Mouse (Mus musculus) left cerebral cortex, postnatal 10 days (tissue): ENCODE measurements around the gene Ccl17. TPM values are rescaled to one million over a fixed set of nuclear protein-coding genes. Genes with fewer than 3 reads are reported as not detected.
"Not testable (repeated sequence)": the region's sequence is repeated elsewhere in the genome, so short reads cannot be mapped to it uniquely, and the experiment has no call there.

ENCODE experiments used
- DNase-seq, 2 experiments: peaks; one replicate each; pipeline ENCODE4 v3.0.0; 2021 to 2022; ENCODE audit warnings: low spot score in 2 of 2, mixed read lengths in 1 of 2; ENCODE audit errors: extremely low spot score in 1 of 2
- intact Hi-C: fragments of 180-260 bp; cut with DNase I; formaldehyde crosslinking; loops from one replicate; pipeline ENCODE4 v1.15.1; 2025
- total RNA-seq, 2 experiments: library from RNA; stranded (reverse); gene quantifications; 2 replicates each; pipeline ENCODE4 v1.2.3; 2021

The Ccl17 gene
- total RNA-seq, 2 experiments from 2014 or later: 10.8 to 12.3 TPM

DNA sequence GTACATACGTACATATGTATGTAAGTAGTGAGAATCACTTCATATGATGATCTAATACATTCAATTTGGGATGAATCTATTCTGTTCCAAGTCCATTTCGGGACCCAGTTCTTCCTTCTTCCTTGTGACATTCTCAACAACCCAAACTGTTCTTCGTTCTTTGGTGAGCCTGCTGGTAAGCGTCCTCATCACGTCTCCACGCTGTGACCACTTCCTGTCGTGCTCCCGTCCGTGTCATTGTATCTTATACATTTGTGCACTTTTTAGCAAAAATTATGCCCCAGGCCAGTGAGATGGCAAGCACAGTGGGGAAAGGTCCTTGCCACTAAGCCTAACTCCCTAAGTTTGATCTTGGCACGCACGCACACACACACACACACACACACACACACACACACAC is 7.7 kb downstream of the Ccl17 start:
- DNase-seq: no peak
- intact Hi-C loops: loop anchor here (10.0 kb wide), 1 partner anchor 223 kb away; no protein-coding TSS in a partner anchor

DNA sequence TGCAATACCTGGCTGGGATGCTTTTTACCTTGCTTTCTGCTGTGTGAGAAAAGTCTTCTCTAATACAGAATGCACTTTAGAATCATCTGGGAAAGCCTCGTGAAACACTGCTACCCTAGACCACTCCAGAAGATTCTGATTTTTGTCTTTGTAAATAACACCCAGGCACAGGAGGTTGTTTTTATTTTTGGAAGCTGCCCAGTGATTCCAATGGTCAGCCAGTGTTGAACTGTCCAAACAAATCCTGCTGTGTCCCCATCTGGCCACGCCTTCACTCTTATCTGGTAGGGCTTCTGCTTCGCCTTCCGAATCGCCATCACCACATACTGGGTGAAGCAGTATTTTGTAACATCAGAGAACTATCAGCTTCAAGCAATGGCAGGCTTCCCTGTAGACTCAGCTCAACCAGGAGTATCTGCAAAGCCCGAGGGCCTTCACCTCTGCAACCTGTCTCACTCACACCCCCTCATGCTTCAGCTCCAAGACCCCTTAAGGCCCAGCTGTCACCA is 9.5 kb downstream of the Ccl17 start:
- DNase-seq: peak in 1 of 2 experiments; percentile 24
- intact Hi-C loops: loop anchor here (10.0 kb wide), 1 partner anchor 225 kb away; no protein-coding TSS in a partner anchor

DNA sequence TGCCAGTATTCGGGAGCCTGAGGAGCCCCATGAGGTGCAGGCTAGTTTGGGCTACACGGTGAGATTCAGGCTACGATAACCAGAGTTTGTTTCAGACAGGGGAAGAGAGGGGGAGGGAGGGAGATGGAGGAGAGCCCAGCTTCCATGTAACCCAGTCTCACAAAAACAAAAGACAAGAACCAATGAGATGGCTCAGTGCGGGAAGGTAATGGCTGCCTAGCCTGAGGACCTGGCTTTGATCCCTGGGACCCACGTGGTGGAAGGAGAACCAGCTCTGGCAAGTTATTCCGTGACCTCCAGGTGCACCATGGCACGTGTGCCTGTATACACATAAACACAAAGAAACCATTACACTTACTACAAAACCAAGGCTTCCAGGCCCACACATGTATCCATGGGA is 10.3 kb downstream of the Ccl17 start:
- no peak for DNase-seq
- intact Hi-C loops: no loop called here

DNA sequence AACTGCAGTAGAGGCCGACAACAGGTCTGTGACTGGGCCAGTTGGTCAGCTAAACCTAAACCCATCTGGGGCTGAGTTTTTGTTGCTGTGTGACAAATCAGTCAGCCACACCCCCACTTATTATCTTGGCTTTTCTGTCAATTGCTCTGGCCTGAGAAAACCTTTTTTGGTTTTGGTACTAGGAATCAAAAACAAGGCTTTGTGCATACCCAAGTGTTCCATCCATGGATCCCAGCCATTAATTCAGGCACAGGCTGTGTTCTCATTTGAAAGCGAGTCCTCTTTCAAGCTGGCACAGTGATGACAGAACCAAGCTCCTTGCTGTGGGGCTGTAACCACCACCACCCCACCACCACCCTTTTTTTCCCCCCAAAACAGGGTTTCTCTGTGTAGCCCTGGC is 11.1 kb downstream of the Ccl17 start:
- no peak for DNase-seq
- intact Hi-C loops: no loop called here

DNA sequence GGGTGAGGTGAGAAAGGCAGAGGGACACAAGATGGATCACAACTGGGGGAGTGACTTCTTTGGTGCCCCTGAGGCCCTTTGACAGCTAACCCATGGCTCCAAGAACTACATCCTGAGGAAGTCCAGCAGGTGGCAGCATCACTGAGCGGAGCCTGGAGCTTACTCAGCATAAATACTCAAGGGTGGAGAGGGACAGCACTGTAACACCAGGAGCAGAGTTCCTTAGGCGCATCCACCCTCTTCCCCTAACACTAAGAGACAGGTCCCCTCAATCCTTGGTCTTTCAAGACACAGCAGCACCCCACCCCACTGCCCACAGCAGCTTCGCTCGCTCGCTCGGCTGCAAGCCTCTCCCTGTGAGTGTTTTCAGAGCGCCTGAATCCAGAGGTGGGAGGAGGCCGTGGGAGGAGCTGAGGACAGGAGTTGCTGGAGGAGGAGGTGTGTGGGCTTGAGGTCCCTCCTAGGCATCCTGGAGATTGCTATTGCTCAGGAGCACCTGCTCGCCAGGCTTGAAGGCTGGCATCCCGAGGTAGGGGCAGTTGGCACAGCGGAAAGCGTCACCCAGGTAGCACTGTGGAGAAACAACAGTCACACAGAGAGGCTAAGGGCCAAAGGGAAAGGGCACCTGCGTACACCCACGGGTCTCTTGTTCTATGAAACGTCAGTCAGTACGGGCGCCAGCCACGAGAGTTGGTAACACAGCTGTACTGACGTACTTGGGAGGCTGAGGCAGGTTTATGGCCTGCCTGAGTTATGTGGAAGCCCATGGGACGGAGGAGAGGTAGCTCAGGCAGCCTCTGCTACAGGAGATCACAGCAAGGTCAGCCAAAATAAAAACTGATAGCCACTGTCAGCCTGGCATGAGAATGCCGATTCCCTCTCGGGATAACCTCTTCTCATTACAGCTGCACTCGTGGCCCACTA is 12.6 kb downstream of the Ccl17 start:
- DNase-seq: peak in 1 of 2 experiments; percentile 74
- intact Hi-C loops: no loop called here

DNA sequence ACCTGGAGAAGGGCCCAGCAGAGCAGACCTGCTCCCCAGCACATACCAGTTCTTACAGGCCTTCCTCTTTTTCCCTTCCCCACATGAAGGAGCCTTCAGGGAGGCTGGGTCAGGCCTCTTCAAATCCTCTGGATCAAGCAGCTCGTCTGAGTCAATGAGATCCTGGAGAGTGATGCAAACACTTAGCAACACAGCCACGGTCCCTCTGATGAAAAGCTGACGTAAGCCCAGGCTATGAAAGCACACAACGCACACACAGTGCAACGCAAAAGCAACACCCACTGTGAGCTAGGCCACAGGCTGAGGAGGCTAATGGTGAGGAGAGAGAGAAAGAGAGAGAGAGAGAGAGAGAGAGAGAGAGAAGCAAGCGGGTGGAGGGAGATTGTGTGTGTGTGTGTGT is 14.9 kb downstream of the Ccl17 start:
- intact Hi-C loops: no loop called here
- DNase-seq: no peak

DNA sequence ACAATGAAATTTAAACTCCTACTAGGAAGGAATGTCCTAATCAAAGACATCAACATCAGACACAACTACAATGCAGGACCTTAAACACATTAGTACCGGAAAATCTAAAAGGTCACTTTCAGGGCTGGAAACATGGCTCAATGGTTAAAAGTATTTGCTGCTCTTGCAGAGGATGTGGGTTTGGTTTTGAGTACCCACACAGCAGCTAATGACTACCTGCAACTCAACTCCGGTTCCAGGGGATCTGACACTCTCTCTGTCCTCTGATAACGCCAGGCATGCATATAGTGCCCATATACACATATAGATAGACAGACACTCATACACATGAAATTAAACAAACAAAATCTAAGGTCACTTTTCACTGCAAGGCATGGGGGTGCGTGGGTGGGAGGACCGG is 16.0 kb downstream of the Ccl17 start:
- no peak for DNase-seq
- intact Hi-C loops: no loop called here

DNA sequence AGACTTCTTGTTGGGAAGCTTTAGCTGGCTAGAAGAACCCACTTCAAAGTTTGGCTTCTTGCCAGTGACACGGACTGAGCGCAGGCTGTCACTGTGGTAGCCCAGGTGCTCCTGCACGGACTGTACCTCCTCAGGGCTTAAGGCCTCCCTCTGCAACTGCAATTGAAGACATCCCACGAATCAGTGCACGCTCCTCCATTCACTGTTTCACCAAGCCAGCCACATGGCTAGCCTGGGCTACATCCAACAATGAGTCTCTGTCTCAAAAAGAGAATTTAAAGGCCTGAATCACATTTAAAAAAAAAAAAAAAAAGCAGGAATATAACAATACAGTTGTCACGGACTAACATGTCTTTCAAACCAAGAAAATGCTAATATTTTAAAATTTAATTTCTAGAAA is 18.0 kb downstream of the Ccl17 start:
- no peak for DNase-seq
- intact Hi-C loops: no loop called here

DNA sequence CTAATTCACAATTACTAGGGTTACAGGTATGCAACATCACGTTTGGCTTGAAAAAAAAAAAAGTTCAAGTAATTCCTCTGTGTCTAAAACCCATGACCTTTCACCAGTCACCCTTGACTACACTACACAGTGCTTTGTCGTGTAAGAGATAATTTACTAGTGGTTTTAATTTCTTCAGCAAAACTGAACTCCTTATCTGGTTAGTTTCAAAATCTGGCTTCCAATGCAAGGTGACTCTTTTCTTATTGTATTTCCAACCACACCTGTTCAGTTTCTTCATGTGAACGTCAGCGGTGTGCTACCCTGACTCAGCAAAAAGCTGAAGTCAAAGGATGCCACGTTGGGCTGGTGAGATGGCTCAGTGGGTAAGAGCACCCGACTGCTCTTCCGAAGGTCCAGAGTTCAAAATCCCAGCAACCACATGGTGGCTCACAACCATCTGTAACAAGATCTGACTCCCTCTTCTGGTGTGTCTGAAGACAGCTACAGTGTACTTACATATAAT is 23.7 kb downstream of the Ccl17 start:
- DNase-seq, intact Hi-C loops: not testable (repeated sequence)

DNA sequence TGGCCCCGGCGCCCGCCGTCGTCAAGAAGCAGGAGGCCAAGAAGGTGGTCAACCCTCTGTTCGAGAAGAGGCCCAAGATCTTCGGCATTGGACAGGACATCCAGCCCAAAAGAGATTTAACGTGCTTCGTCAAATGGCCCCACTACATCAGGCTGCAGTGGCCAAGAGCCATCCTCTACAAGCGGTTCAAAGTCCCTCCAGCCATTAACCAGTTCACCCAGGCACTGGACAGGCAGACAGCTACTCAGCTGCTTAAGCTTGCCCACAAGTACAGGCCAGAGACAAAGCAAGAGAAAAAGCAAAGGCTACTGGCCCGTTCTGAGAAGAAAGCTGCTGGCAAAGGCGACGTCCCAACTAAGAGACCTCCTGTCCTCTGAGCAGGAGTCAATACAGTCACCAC is 25.5 kb downstream of the Ccl17 start:
- DNase-seq, intact Hi-C loops: not testable (repeated sequence)

DNA sequence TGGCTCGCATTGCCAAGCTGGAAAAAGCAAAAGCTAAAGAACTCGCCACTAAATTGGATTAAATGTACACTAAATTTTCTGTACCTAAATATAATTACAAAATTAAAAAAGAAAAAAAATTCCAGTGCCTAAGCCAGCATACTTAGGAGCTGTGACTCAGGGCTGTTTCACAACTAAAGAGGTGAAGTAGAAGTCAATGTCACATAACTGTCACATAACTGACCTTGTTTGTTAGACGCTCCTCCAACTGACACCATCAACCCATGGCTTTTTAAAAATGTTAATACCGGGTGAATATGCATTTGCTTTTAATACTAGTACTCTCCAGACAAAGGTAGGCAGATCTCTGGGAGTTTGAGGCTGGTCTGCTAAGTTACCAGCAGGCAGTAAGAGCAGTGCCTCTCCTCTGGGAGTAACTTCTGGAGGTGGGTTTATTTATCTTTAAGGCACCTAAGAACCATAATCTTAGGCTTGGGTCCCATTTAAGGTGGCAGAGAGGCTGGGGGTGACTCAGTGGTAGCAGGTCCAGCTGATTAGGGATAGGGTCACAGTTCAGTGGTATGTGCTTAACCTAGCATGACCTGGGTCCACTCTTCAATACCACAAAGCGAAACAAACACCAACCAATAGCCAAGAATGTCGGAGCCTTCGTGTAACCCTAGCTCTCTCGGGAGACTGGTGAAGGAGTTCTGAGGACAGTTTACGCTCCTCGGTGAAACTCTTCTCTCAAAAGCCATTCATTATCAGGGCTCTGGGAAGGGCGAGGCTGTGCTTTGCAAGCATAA is 26.4 kb downstream of the Ccl17 start:
- DNase-seq: no peak
- intact Hi-C loops: no loop called here

DNA sequence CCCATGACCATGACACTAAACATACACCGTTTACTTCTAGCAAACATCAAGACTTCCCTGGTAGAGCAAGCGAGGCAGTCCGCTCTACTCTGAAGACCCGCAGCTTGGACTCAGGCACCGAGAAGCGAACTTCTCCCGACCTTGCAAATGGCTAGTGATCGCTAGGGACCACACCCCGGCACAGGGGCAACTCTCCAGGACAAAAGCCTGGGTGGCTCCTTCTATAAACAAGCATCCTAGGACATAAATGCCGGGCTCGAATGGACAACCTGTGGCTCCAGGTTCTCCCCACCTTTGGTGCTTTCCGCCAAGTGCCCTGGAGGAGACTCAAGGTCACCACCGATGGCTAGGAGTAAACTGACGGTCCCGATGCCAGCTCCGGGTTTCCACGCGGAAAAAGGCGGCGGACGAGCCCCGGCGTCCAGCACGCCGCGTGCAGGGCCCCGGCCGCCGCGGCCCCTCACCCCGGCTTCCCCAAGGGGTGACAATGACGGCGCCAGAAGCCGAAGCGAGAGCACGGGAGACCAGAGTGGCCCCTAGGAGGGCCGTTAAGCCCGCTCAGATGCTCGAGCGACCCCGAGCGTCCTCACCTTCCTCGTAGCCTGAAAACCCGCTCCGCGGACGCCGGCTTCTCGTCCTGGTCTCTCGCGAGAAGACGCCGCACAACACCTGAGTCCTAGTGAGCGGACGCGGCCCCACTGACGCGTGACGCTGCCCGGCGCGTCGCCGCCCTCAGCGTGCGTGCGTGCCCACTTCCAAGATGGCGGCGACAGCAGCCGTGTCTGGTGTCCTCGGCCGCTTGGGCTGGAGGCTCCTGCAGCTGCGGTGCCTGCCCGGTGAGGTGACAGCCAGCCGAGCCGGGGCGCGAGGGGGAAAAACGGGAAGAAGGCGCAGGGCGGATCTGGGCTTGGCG is 27.7 kb downstream of the Ccl17 start, which contains the start of the genes Coq9 and Ciapin1:
TSS of gene Coq9 (plus strand) at position 660 of the 913 bp plus-strand sequence.
TSS of gene Ciapin1 (minus strand) at position 697 of the 913 bp plus-strand sequence.
- peak; percentile 95 to 97 for DNase-seq

DNA sequence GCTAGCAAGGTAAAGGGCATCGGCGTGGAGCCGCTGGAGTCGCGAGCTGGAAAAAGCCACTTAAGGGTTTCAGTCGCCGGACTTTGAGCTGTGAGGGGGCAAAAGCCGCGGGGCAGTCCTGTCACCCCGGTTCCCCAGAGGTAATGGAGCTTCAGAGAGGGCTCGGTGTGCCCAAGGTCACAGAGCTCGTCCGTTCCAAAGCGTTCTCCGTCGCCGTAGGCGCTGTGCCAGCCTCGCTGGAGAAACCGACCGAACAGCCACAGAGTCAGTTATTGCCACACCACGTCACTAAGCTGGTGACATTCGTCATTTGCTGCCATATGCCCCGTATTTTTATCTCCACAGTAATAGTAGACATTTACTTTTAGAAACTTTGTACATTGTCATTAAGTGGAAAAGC is 28.3 kb downstream of the Ccl17 start:
- intact Hi-C loops: no loop called here
- DNase-seq: peak; percentile 50 to 79

More for the DNA sequence above, 27.7 kb downstream of the Ccl17 start, which contains the start of the genes Coq9 and Ciapin1:
- intact Hi-C loops: no loop called here

DNA sequence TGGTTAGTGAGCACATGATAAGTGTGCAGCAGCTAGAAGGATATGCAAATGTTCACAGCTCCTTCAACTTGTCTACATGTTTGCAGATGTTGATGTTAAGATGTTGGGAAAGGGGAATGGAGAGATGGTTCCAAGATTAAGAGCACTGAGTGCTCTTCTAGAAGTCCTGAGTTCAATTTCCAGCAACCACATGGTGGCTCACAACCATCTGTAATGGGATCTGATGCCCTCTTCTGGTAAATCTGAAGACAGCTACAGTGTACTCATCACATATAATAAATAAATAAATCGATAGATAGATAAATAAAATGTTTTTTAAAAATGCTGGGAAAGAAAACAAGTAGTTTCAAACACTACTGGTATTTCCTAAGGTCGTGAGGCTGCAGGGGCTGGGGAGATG is 30.9 kb downstream of the Ccl17 start:
- no peak for DNase-seq
- intact Hi-C loops: no loop called here

DNA sequence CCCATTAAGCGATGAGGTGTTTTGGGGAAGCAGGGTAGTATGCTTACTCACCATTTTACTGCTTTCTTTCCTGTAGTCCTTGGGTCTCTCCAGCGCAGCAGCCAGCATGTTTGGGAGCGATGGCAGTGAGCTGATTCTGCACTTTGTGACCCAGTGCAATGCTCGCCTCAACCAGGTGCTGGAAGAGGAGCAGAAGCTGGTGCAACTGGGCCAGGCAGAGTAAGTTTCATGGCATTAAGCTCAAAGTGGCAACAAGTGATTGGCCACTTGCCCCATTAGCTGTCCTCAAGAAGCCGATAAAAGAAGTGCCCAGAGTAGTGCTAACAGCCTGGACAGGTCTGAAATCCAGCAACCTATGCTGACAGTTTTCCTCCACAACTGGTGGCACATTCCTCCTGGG is 39.8 kb downstream of the Ccl17 start:
- DNase-seq: no peak
- intact Hi-C loops: no loop called here

DNA sequence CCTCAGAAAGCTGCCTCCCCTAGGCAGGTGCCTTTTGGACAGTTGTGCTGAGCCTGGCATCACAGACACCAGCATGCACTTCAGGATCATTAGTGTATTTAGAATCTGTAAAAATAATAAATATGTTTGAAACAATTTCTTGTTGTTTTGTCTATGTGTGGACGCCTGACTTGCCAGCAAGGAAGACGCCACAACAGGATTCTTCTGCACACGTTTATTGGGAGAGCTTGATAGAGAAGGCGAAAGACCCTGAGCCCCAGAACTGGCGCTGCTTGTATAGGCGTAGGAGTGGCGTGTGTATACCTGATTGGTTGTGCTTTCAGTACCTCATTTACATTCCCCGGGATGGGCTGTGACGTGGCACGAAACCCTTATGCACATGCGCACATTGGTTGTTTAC is 44.5 kb downstream of the Ccl17 start:
- DNase-seq, intact Hi-C loops: not testable (repeated sequence)

DNA sequence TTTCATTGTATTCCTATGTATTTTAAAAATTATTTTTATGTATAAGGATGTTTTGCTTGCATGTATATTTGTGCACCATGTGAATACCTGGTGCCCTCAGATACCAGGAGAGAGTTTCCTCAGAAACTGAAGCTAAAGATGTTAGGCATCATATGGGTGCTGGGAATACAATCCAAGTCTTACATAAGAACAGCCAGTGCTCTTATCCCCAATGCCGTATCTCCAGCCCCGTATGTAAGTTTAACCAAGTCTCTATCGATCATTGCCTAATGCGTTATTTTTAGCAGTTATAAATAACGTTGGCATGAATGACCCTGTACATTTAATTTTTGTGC is 46.7 kb downstream of the Ccl17 start:
- no peak for DNase-seq
- intact Hi-C loops: no loop called here
